Mouse (Mus musculus): ENCODE measurements around the gene Popdc2. TPM values are rescaled to one million over a fixed set of nuclear protein-coding genes. Genes with fewer than 3 reads are reported as not detected.

The Popdc2 gene
- polyA plus RNA-seq, 1 experiment from 2014 or later, result 0.22 TPM

- WGBS, result 81% methylated on average over 3 of the region's 3 CpGs
- Histone ChIP-seq H3K4me3 (no peak overlapping the region), H3K4me1 (no peaks in the 10 kb centered on the region), H3K27ac (replicated peaks) (no peak overlapping the region), H3K27me3 (no peaks in the 10 kb centered on the region), H3K36me3 (no peaks in the 10 kb centered on the region), H3K9me3 (no peaks in the 10 kb centered on the region), H3K4me2 (replicated peaks) (no peak overlapping the region), H3K9ac (replicated peaks) (no peak overlapping the region)
- no peak for ATAC-seq (replicated peaks)
Observed at GRCm38 (mm10) chr16:38359857-38360256, 2.2 kb upstream of the Popdc2 start.

- Histone ChIP-seq H3K9ac (replicated peaks) (no peak overlapping the region), H3K4me1 (no peaks in the 10 kb centered on the region), H3K27ac (replicated peaks) (no peak overlapping the region), H3K4me3 (no peak overlapping the region), H3K9me3 (no peaks in the 10 kb centered on the region), H3K36me3 (no peaks in the 10 kb centered on the region), H3K27me3 (no peaks in the 10 kb centered on the region), H3K4me2 (replicated peaks) (no peak overlapping the region)
- WGBS, result 16% methylated on average over 2 of the region's 2 CpGs
- ATAC-seq (replicated peaks), result no peak
Observed at GRCm38 (mm10) chr16:38360317-38360716, 1.7 kb upstream of the Popdc2 start.

GRCm38 (mm10) chr16:38362493-38363255, 665 bp downstream of the Popdc2 start:
- Histone ChIP-seq H3K4me1 (no peaks in the 10 kb centered on the region), H3K27ac (replicated peaks) (no peak overlapping the region), H3K36me3 (no peaks in the 10 kb centered on the region), H3K4me3 (no peak overlapping the region), H3K4me2 (replicated peaks) (no peak overlapping the region), H3K9ac (replicated peaks) (no peak overlapping the region), H3K27me3 (no peaks in the 10 kb centered on the region), H3K9me3 (no peaks in the 10 kb centered on the region)
- no peak for ATAC-seq (replicated peaks)
- 86% methylated on average over 20 of the region's 20 CpGs for WGBS

GRCm38 (mm10) chr16:38363256-38363595, 1.2 kb downstream of the Popdc2 start:
- no peak for ATAC-seq (replicated peaks)
- H3K9ac ChIP-seq (replicated peaks), result no peak overlapping the region
- no peaks in the 10 kb centered on the region for H3K27me3 ChIP-seq
- no peaks in the 10 kb centered on the region for H3K4me1 ChIP-seq
- H3K36me3 ChIP-seq, result no peaks in the 10 kb centered on the region
- H3K4me3 ChIP-seq, result no peak overlapping the region
- no peaks in the 10 kb centered on the region for H3K9me3 ChIP-seq
- H3K4me2 ChIP-seq (replicated peaks), result no peak overlapping the region
- 95% methylated on average over 3 of the region's 3 CpGs for WGBS
- H3K27ac ChIP-seq (replicated peaks), result no peak overlapping the region

GRCm38 (mm10) chr16:38363657-38364056, 1.6 kb downstream of the Popdc2 start:
- H3K27me3 ChIP-seq, result no peaks in the 10 kb centered on the region
- no peak overlapping the region for H3K4me2 ChIP-seq (replicated peaks)
- no peak overlapping the region for H3K9ac ChIP-seq (replicated peaks)
- peaks cover 2% of the 10 kb centered on the region; the same call in 1 of the 2 replicates for H3K4me1 ChIP-seq
- H3K9me3 ChIP-seq, result no peaks in the 10 kb centered on the region
- H3K36me3 ChIP-seq, result no peaks in the 10 kb centered on the region
- 89% methylated on average over 7 of the region's 7 CpGs for WGBS
- no peak overlapping the region for H3K27ac ChIP-seq (replicated peaks)
- ATAC-seq (replicated peaks), result no peak
- no peak overlapping the region for H3K4me3 ChIP-seq

GRCm38 (mm10) chr16:38365390-38365789, 3.4 kb downstream of the Popdc2 start:
- Histone ChIP-seq H3K27ac (replicated peaks) (no peak overlapping the region), H3K4me3 (no peak overlapping the region), H3K4me1 (peaks cover 2% of the 10 kb centered on the region; the same call in 1 of the 2 replicates), H3K36me3 (no peaks in the 10 kb centered on the region), H3K4me2 (replicated peaks) (no peak overlapping the region), H3K9me3 (no peaks in the 10 kb centered on the region), H3K9ac (replicated peaks) (no peak overlapping the region), H3K27me3 (no peaks in the 10 kb centered on the region)
- no peak for ATAC-seq (replicated peaks)
- 80% methylated on average over 10 of the region's 10 CpGs for WGBS

GRCm38 (mm10) chr16:38366231-38366630, 4.2 kb downstream of the Popdc2 start:
- Histone ChIP-seq H3K4me1 (peaks cover 2% of the 10 kb centered on the region; the same call in 1 of the 2 replicates), H3K9ac (replicated peaks) (no peak overlapping the region), H3K4me2 (replicated peaks) (no peak overlapping the region), H3K36me3 (no peaks in the 10 kb centered on the region), H3K9me3 (no peaks in the 10 kb centered on the region), H3K27ac (replicated peaks) (no peak overlapping the region), H3K27me3 (no peaks in the 10 kb centered on the region), H3K4me3 (no peak overlapping the region)
- 92% methylated on average over 4 of the region's 4 CpGs for WGBS
- no peak for ATAC-seq (replicated peaks)

GRCm38 (mm10) chr16:38368336-38368735, 6.3 kb downstream of the Popdc2 start:
- 42% methylated on average over 10 of the region's 10 CpGs for WGBS
- Histone ChIP-seq H3K27ac (replicated peaks) (no peak overlapping the region), H3K9ac (replicated peaks) (no peak overlapping the region), H3K4me2 (replicated peaks) (no peak overlapping the region), H3K4me3 (no peak overlapping the region), H3K27me3 (no peaks in the 10 kb centered on the region), H3K36me3 (no peaks in the 10 kb centered on the region), H3K9me3 (no peaks in the 10 kb centered on the region), H3K4me1 (peaks cover 2% of the 10 kb centered on the region; the same call in 1 of the 2 replicates)
- no peak for ATAC-seq (replicated peaks)

- no peak overlapping the region for H3K4me2 ChIP-seq (replicated peaks)
- no peak overlapping the region for H3K9ac ChIP-seq (replicated peaks)
- ATAC-seq (replicated peaks), result no peak
- H3K27ac ChIP-seq (replicated peaks), result no peak overlapping the region
- H3K4me1 ChIP-seq, result peaks cover 2% of the 10 kb centered on the region; the same call in 1 of the 2 replicates
- WGBS, result 78% methylated on average over 7 of the region's 7 CpGs
- no peaks in the 10 kb centered on the region for H3K9me3 ChIP-seq
- no peaks in the 10 kb centered on the region for H3K36me3 ChIP-seq
- no peaks in the 10 kb centered on the region for H3K27me3 ChIP-seq
- no peak overlapping the region for H3K4me3 ChIP-seq
Observed at GRCm38 (mm10) chr16:38369000-38369399, 7.0 kb downstream of the Popdc2 start.

GRCm38 (mm10) chr16:38369431-38369830, 7.4 kb downstream of the Popdc2 start:
- Histone ChIP-seq H3K9ac (replicated peaks) (no peak overlapping the region), H3K9me3 (no peaks in the 10 kb centered on the region), H3K27me3 (no peaks in the 10 kb centered on the region), H3K36me3 (no peaks in the 10 kb centered on the region), H3K4me3 (no peak overlapping the region), H3K27ac (replicated peaks) (no peak overlapping the region), H3K4me1 (peaks cover 2% of the 10 kb centered on the region; the same call in 1 of the 2 replicates), H3K4me2 (replicated peaks) (no peak overlapping the region)
- ATAC-seq (replicated peaks), result no peak
- WGBS, result 85% methylated on average over 8 of the region's 8 CpGs

- no peak overlapping the region for H3K4me2 ChIP-seq (replicated peaks)
- no peak overlapping the region for H3K4me3 ChIP-seq
- ATAC-seq (replicated peaks), result no peak
- WGBS, result 83% methylated on average over 4 of the region's 4 CpGs
- no peak overlapping the region for H3K9ac ChIP-seq (replicated peaks)
- no peak overlapping the region for H3K27ac ChIP-seq (replicated peaks)
- H3K4me1 ChIP-seq, result peaks cover 2% of the 10 kb centered on the region; the same call in 1 of the 2 replicates
- no peaks in the 10 kb centered on the region for H3K27me3 ChIP-seq
- H3K36me3 ChIP-seq, result no peaks in the 10 kb centered on the region
- no peaks in the 10 kb centered on the region for H3K9me3 ChIP-seq
Observed at GRCm38 (mm10) chr16:38369992-38370484, 8.0 kb downstream of the Popdc2 start.

- no peaks in the 10 kb centered on the region for H3K27me3 ChIP-seq
- no peaks in the 10 kb centered on the region for H3K36me3 ChIP-seq
- H3K4me3 ChIP-seq, result no peak overlapping the region
- H3K9me3 ChIP-seq, result no peaks in the 10 kb centered on the region
- no peak for ATAC-seq (replicated peaks)
- no peak overlapping the region for H3K9ac ChIP-seq (replicated peaks)
- H3K27ac ChIP-seq (replicated peaks), result no peak overlapping the region
- 89% methylated on average over 8 of the region's 8 CpGs for WGBS
- H3K4me1 ChIP-seq, result peaks cover 3% of the 10 kb centered on the region
- H3K4me2 ChIP-seq (replicated peaks), result no peak overlapping the region
Observed at GRCm38 (mm10) chr16:38370633-38371374, 8.8 kb downstream of the Popdc2 start.

Data from forebrain, embryonic 15.5 days (tissue).